Mouse (Mus musculus) kidney, adult 2 months (tissue): ENCODE measurements around the gene Slit3.

Source experiments
- CTCF ChIP-seq: fragments of 200-500 bp; conservative IDR thresholded peaks from 2 replicates; pipeline ENCODE4 v1.5.1; 2011; ENCODE audit warnings: low read depth, mild to moderate bottlenecking, control low read depth, low read length, moderate library complexity, mixed read lengths; ENCODE audit not compliant: insufficient read depth, insufficient read length
- POLR2A ChIP-seq: fragments of 200-500 bp; IDR thresholded peaks from one replicate; pipeline ENCODE4 v1.6.1; 2011; ENCODE audit warnings: low read depth, low read length, control low read depth

DNA sequence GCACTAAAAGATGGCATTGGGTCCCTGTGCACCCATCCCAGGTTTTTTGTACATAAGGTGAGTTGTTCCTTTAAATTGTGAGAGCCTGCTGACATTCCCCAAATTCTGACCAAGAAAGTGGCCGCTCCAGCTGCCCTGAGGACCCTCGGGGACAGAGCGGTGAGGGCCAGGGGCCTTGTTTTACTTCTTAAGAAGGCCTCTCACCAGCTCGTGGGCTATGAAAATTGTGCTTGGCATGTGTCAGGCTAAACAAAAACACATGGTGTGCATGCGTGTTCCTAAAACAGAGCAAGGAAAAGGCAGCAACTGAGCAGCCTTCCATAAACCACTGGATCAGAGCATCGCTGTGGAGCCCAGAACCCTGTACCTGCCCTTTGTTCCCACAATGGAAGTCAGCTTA is 316.5 kb downstream of the Slit3 start:
- TF ChIP-seq CTCF = no peak
- no peak for TF ChIP-seq POLR2A
